Mouse (Mus musculus) liver, postnatal 0 days (tissue): ENCODE measurements around the gene Camkk1.

Experiments used
- CTCF ChIP-seq: sonication (generic); IDR thresholded peaks from 2 replicates; pipeline ENCODE4 v1.5.1; 2016; ENCODE audit warnings: antibody characterized with exemption, low read depth
- EP300 ChIP-seq: IDR thresholded peaks from 2 replicates; pipeline ENCODE4 v1.6.1; 2016; ENCODE audit warnings: antibody characterized with exemption, low read depth, mild to moderate bottlenecking

- TF ChIP-seq EP300: no peak
- TF ChIP-seq CTCF: no peak
Measured at GRCm38 (mm10) chr11:73008826-73009225, 10.0 kb upstream of the Camkk1 start.
